Mouse (Mus musculus) lung, embryonic 16.5 days (tissue): ENCODE data around the gene Adcyap1r1. TPM values are rescaled to one million over a fixed set of nuclear protein-coding genes. Genes with fewer than 3 reads are reported as not detected.

Experiments used
- ATAC-seq: fragments of 200-750 bp; cut with Nextera tagmentation; 2 replicates; pipeline ENCODE4 v1.8.0; 2017; ENCODE audit warnings: low read depth, mild to moderate bottlenecking, moderate library complexity
- H3K27ac ChIP-seq: fragments of 300-500 bp; sonication (generic); 2 replicates; pipeline ENCODE4 v1.5.1; 2014; ENCODE audit warnings: mild to moderate bottlenecking, control low read depth, low read length
- H3K27me3 ChIP-seq: fragments of 300-500 bp; sonication (generic); 2 replicates; pipeline ENCODE4 v1.6.1; 2014; ENCODE audit warnings: low read depth, low read length, mixed read lengths; ENCODE audit not compliant: control insufficient read depth, insufficient read depth
- H3K36me3 ChIP-seq: fragments of 300-500 bp; sonication (generic); 2 replicates; pipeline ENCODE4 v1.6.1; 2014; ENCODE audit warnings: low read length; ENCODE audit not compliant: control insufficient read depth, insufficient read depth
- H3K4me1 ChIP-seq: fragments of 300-500 bp; sonication (generic); replicated peaks from 2 replicates; pipeline ENCODE4 v1.6.1; 2014; ENCODE audit warnings: low read length, mixed read lengths; ENCODE audit not compliant: control insufficient read depth, insufficient read depth
- H3K4me2 ChIP-seq: fragments of 300-500 bp; sonication (generic); 2 replicates; pipeline ENCODE4 v1.6.1; 2014; ENCODE audit warnings: low read depth, low read length, control low read depth
- H3K4me3 ChIP-seq: fragments of 300-500 bp; sonication (generic); 2 replicates; pipeline ENCODE4 v1.5.1; 2014; ENCODE audit warnings: mild to moderate bottlenecking, low read length, control low read depth
- H3K9ac ChIP-seq: fragments of 300-500 bp; sonication (generic); 2 replicates; pipeline ENCODE4 v1.6.1; 2014; ENCODE audit warnings: low read length, control low read depth
- H3K9me3 ChIP-seq: fragments of 300-500 bp; sonication (generic); 2 replicates; pipeline ENCODE4 v1.6.1; 2016; ENCODE audit warnings: low read length; ENCODE audit not compliant: control insufficient read depth
- WGBS: fragments of 180-500 bp; shearing (Covaris S2); extraction: QIAGEN DNeasy Blood & Tissue Kit; methylation state at CpG from one replicate; pipeline ENCODE4 v1.1.7; 2014; 5-methylcytosine and 5-hydroxymethylcytosine counted together
- polyA plus RNA-seq: library from polyadenylated mRNA; unstranded; fragments of >200 nt; fragmentation: Nextera tagmentation; extraction: Ambion mirVana; gene quantifications from 2 replicates; pipeline ENCODE4 v1.2.1, GENCODE M21; 2015

Adcyap1r1 gene
- polyA plus RNA-seq, 1 experiment from 2014 or later: 0.58 TPM

GRCm38 (mm10) chr6:55461141-55461540 is 9.4 kb downstream of the Adcyap1r1 start:
- no peaks in the 10 kb centered on the region for H3K9me3 ChIP-seq
- H3K4me2 ChIP-seq: no peak overlapping the region
- H3K4me3 ChIP-seq: no peak overlapping the region
- no peaks in the 10 kb centered on the region for H3K27me3 ChIP-seq
- 50% methylated on average over 5 of the region's 5 CpGs for WGBS
- no peak overlapping the region for H3K9ac ChIP-seq
- ATAC-seq: no peak
- no peak overlapping the region for H3K27ac ChIP-seq
- H3K36me3 ChIP-seq: no peaks in the 10 kb centered on the region
- no peaks in the 10 kb centered on the region for H3K4me1 ChIP-seq

GRCm38 (mm10) chr6:55461678-55462077 is 9.9 kb downstream of the Adcyap1r1 start:
- no peaks in the 10 kb centered on the region for H3K9me3 ChIP-seq
- H3K27ac ChIP-seq: no peak overlapping the region
- no peaks in the 10 kb centered on the region for H3K27me3 ChIP-seq
- no peak overlapping the region for H3K4me2 ChIP-seq
- WGBS: 80% methylated on average over 2 of the region's 2 CpGs
- no peak overlapping the region for H3K4me3 ChIP-seq
- no peaks in the 10 kb centered on the region for H3K4me1 ChIP-seq
- no peak overlapping the region for H3K9ac ChIP-seq
- H3K36me3 ChIP-seq: no peaks in the 10 kb centered on the region
- ATAC-seq: no peak

- no peaks in the 10 kb centered on the region for H3K4me1 ChIP-seq
- H3K27me3 ChIP-seq: no peaks in the 10 kb centered on the region
- no peaks in the 10 kb centered on the region for H3K36me3 ChIP-seq
- no peak overlapping the region for H3K4me2 ChIP-seq
- no peaks in the 10 kb centered on the region for H3K9me3 ChIP-seq
- H3K27ac ChIP-seq: no peak overlapping the region
- no peak for ATAC-seq
- H3K9ac ChIP-seq: no peak overlapping the region
- H3K4me3 ChIP-seq: no peak overlapping the region
- 81% methylated on average over 1 of the region's 1 CpGs for WGBS
Observed at GRCm38 (mm10) chr6:55462394-55462793, 10.6 kb downstream of the Adcyap1r1 start.

- no peaks in the 10 kb centered on the region for H3K27me3 ChIP-seq
- no peak overlapping the region for H3K27ac ChIP-seq
- H3K9ac ChIP-seq: no peak overlapping the region
- H3K4me3 ChIP-seq: no peak overlapping the region
- no peak for ATAC-seq
- no peaks in the 10 kb centered on the region for H3K36me3 ChIP-seq
- no peaks in the 10 kb centered on the region for H3K9me3 ChIP-seq
- 60% methylated on average over 7 of the region's 7 CpGs for WGBS
- no peak overlapping the region for H3K4me2 ChIP-seq
- no peaks in the 10 kb centered on the region for H3K4me1 ChIP-seq
Observed at GRCm38 (mm10) chr6:55463966-55464365, 12.2 kb downstream of the Adcyap1r1 start.

- no peaks in the 10 kb centered on the region for H3K9me3 ChIP-seq
- no peak overlapping the region for H3K9ac ChIP-seq
- H3K4me1 ChIP-seq: no peaks in the 10 kb centered on the region
- no peak overlapping the region for H3K4me3 ChIP-seq
- H3K4me2 ChIP-seq: no peak overlapping the region
- 73% methylated on average over 4 of the region's 4 CpGs for WGBS
- no peak for ATAC-seq
- H3K36me3 ChIP-seq: no peaks in the 10 kb centered on the region
- no peak overlapping the region for H3K27ac ChIP-seq
- no peaks in the 10 kb centered on the region for H3K27me3 ChIP-seq
Observed at GRCm38 (mm10) chr6:55465311-55465710, 13.5 kb downstream of the Adcyap1r1 start.

GRCm38 (mm10) chr6:55466301-55466761 is 14.6 kb downstream of the Adcyap1r1 start:
- no peak overlapping the region for H3K4me3 ChIP-seq
- ATAC-seq: no peak
- no peaks in the 10 kb centered on the region for H3K9me3 ChIP-seq
- H3K4me1 ChIP-seq: no peaks in the 10 kb centered on the region
- H3K4me2 ChIP-seq: no peak overlapping the region
- no peaks in the 10 kb centered on the region for H3K27me3 ChIP-seq
- H3K27ac ChIP-seq: no peak overlapping the region
- H3K9ac ChIP-seq: no peak overlapping the region
- no peaks in the 10 kb centered on the region for H3K36me3 ChIP-seq

GRCm38 (mm10) chr6:55470691-55471090 is 18.9 kb downstream of the Adcyap1r1 start:
- H3K36me3 ChIP-seq: no peaks in the 10 kb centered on the region
- H3K4me2 ChIP-seq: no peak overlapping the region
- no peaks in the 10 kb centered on the region for H3K9me3 ChIP-seq
- WGBS: 82% methylated on average over 5 of the region's 5 CpGs
- no peak overlapping the region for H3K9ac ChIP-seq
- H3K4me3 ChIP-seq: no peak overlapping the region
- H3K4me1 ChIP-seq: no peaks in the 10 kb centered on the region
- H3K27ac ChIP-seq: no peak overlapping the region
- no peak for ATAC-seq
- H3K27me3 ChIP-seq: no peaks in the 10 kb centered on the region

GRCm38 (mm10) chr6:55472381-55472780 is 20.6 kb downstream of the Adcyap1r1 start:
- Histone ChIP-seq H3K4me3 (no peak overlapping the region), H3K36me3 (no peaks in the 10 kb centered on the region), H3K4me1 (no peaks in the 10 kb centered on the region), H3K27me3 (no peaks in the 10 kb centered on the region), H3K4me2 (no peak overlapping the region), H3K27ac (no peak overlapping the region), H3K9me3 (no peaks in the 10 kb centered on the region), H3K9ac (no peak overlapping the region)
- WGBS: 68% methylated on average over 2 of the region's 2 CpGs
- ATAC-seq: no peak

- Histone ChIP-seq H3K9me3 (no peaks in the 10 kb centered on the region), H3K36me3 (no peaks in the 10 kb centered on the region), H3K27ac (no peak overlapping the region), H3K9ac (no peak overlapping the region), H3K4me2 (no peak overlapping the region), H3K4me3 (no peak overlapping the region), H3K4me1 (no peaks in the 10 kb centered on the region; the same call in 1 of the 2 replicates), H3K27me3 (no peaks in the 10 kb centered on the region)
- 100% methylated on average over 1 of the region's 1 CpGs for WGBS
- no peak for ATAC-seq
Observed at GRCm38 (mm10) chr6:55480988-55481387, 29.2 kb downstream of the Adcyap1r1 start.

GRCm38 (mm10) chr6:55482471-55482870 is 30.7 kb downstream of the Adcyap1r1 start:
- H3K9me3 ChIP-seq: no peaks in the 10 kb centered on the region

More at GRCm38 (mm10) chr6:55482471-55482870, 30.7 kb downstream of the Adcyap1r1 start:
- Histone ChIP-seq H3K27me3 (no peaks in the 10 kb centered on the region), H3K27ac (no peak overlapping the region), H3K9ac (no peak overlapping the region), H3K4me1 (peaks cover 2% of the 10 kb centered on the region), H3K4me2 (no peak overlapping the region), H3K4me3 (no peak overlapping the region), H3K36me3 (no peaks in the 10 kb centered on the region)
- ATAC-seq: no peak
- WGBS: 78% methylated on average over 1 of the region's 1 CpGs
